Mouse (Mus musculus) stomach, postnatal 0 days (tissue): Measurements from ENCODE around the gene Ap5s1. TPM values are rescaled to one million over a fixed set of nuclear protein-coding genes. Genes with fewer than 3 reads are reported as not detected.
A peak's percentile ranks its signal among the peaks of the same experiment; 100 is the strongest.

ENCODE experiments used
- ATAC-seq: fragments of 200-750 bp; cut with Nextera tagmentation; 2 replicates; pipeline ENCODE4 v1.8.0; 2017; ENCODE audit not compliant: low FRiP score, low TSS enrichment
- DNase-seq: peaks from one replicate; pipeline ENCODE4 v3.0.0-alpha.2; 2016; ENCODE audit warnings: low spot score
- H3K27ac ChIP-seq: fragments of 300-500 bp; sonication (generic); replicated peaks from 2 replicates; pipeline ENCODE4 v1.5.1; 2014; ENCODE audit warnings: mild to moderate bottlenecking, control low read depth
- H3K27me3 ChIP-seq: fragments of 300-500 bp; sonication (generic); 2 replicates; pipeline ENCODE4 v1.6.1; 2014; ENCODE audit warnings: low read length; ENCODE audit not compliant: control insufficient read depth, insufficient read depth
- H3K36me3 ChIP-seq: fragments of 300-500 bp; sonication (generic); 2 replicates; pipeline ENCODE4 v1.6.1; 2014; ENCODE audit warnings: low read length, mixed read lengths; ENCODE audit not compliant: control insufficient read depth, insufficient read depth
- H3K4me1 ChIP-seq: fragments of 300-500 bp; sonication (generic); replicated peaks from 2 replicates; pipeline ENCODE4 v1.6.1; 2014; ENCODE audit warnings: antibody characterized with exemption; ENCODE audit not compliant: control insufficient read depth, insufficient read depth
- H3K4me2 ChIP-seq: fragments of 300-500 bp; sonication (generic); replicated peaks from 2 replicates; pipeline ENCODE4 v1.6.1; 2014; ENCODE audit warnings: low read depth, mild to moderate bottlenecking, control low read depth, moderate library complexity
- H3K4me3 ChIP-seq: fragments of 300-500 bp; sonication (generic); 2 replicates; pipeline ENCODE4 v1.5.1; 2014; ENCODE audit warnings: low read depth, low read length, control low read depth
- H3K9ac ChIP-seq: fragments of 300-500 bp; sonication (generic); 2 replicates; pipeline ENCODE4 v1.6.1; 2014; ENCODE audit warnings: mild to moderate bottlenecking, low read length, control low read depth, mixed read lengths
- H3K9me3 ChIP-seq: fragments of 300-500 bp; sonication (generic); 2 replicates; pipeline ENCODE4 v1.6.1; 2016; ENCODE audit warnings: low read length; ENCODE audit not compliant: control insufficient read depth
- CTCF ChIP-seq: IDR thresholded peaks from 2 replicates; pipeline ENCODE4 v1.5.1; 2016; ENCODE audit warnings: antibody characterized with exemption, low read depth, mild to moderate bottlenecking, moderate library complexity
- EP300 ChIP-seq: optimal IDR thresholded peaks from 2 replicates; pipeline ENCODE3; 2016; ENCODE audit warnings: antibody characterized with exemption
- WGBS: fragments of 180-500 bp; shearing (Covaris S2); extraction: QIAGEN DNeasy Blood & Tissue Kit; methylation state at CpG from one replicate; pipeline ENCODE4 v1.1.7; 2014; 5-methylcytosine and 5-hydroxymethylcytosine counted together
- polyA plus RNA-seq: library from polyadenylated mRNA; unstranded; fragments of >200 nt; fragmentation: Nextera tagmentation; extraction: Ambion mirVana; gene quantifications from 2 replicates; pipeline ENCODE4 v1.2.1, GENCODE M21; 2015

The Ap5s1 gene
- polyA plus RNA-seq, 1 experiment from 2014 or later = 22.0 TPM

- peak within 1 kb of the TSS; percentile 95 for H3K9ac ChIP-seq
- peak within 1 kb of the TSS; percentile 98 for H3K27ac ChIP-seq
- 5% methylated on average over 30 of the region's 57 CpGs for WGBS
- H3K4me1 ChIP-seq = peaks cover 18% of the 10 kb centered on the region
- ATAC-seq (peak; percentile 86), DNase-seq (peak; percentile 89)
- no peaks in the 10 kb centered on the region for H3K9me3 ChIP-seq
- peak within 1 kb of the TSS; percentile 79 for H3K4me3 ChIP-seq
- no peaks in the 10 kb centered on the region for H3K27me3 ChIP-seq
- TF ChIP-seq CTCF = peak; percentile 53
- no peak for TF ChIP-seq EP300
- no peaks in the 10 kb centered on the region for H3K36me3 ChIP-seq
- H3K4me2 ChIP-seq = peak within 1 kb of the TSS; percentile 90
Observed at GRCm38 (mm10) chr2:131179990-131180587, 26.8 kb upstream of the Ap5s1 start, which contains the start of gene Cenpb. Gene Cenpb, minus strand, starts transcription at chr2:131180067.

GRCm38 (mm10) chr2:131186343-131186742 is 20.5 kb upstream of the Ap5s1 start:
- H3K4me2 ChIP-seq = peak overlapping the region; percentile 95
- DNase-seq = no peak
- no peaks in the 10 kb centered on the region for H3K9me3 ChIP-seq
- no peaks in the 10 kb centered on the region for H3K36me3 ChIP-seq
- H3K9ac ChIP-seq = peak overlapping the region; percentile 74
- WGBS = 1% methylated on average over 14 of the region's 14 CpGs
- peak overlapping the region; percentile 82 for H3K27ac ChIP-seq
- TF ChIP-seq EP300 = no peak
- no peak for TF ChIP-seq CTCF
- ATAC-seq = no peak
- no peaks in the 10 kb centered on the region for H3K27me3 ChIP-seq
- H3K4me1 ChIP-seq = peaks cover 9% of the 10 kb centered on the region
- peak overlapping the region; percentile 62 for H3K4me3 ChIP-seq

GRCm38 (mm10) chr2:131186771-131187601 is 19.9 kb upstream of the Ap5s1 start, which contains the start of the genes Cdc25b and Spef1:
Gene Cdc25b, plus strand, starts transcription at chr2:131186949.
Gene Spef1, minus strand, starts transcription at chr2:131187282.
- Histone ChIP-seq H3K27ac (peak within 1 kb of the TSS; percentile 82), H3K9ac (peak within 1 kb of the TSS; percentile 74), H3K4me3 (peak within 1 kb of the TSS; percentile 62), H3K9me3 (no peaks in the 10 kb centered on the region), H3K27me3 (no peaks in the 10 kb centered on the region), H3K36me3 (no peaks in the 10 kb centered on the region), H3K4me2 (peak within 1 kb of the TSS; percentile 95), H3K4me1 (peaks cover 9% of the 10 kb centered on the region)
- DNase-seq (peak; percentile 95), ATAC-seq (peak; percentile 93)
- WGBS = under 1% methylated on average over 37 of the region's 43 CpGs
- TF ChIP-seq EP300 (no peak), CTCF (peak; percentile 57)

- ATAC-seq (no peak), DNase-seq (no peak)
- Histone ChIP-seq H3K36me3 (peaks cover 2% of the 10 kb centered on the region), H3K27ac (peak overlapping the region; percentile 82), H3K4me2 (peak overlapping the region; percentile 95), H3K27me3 (no peaks in the 10 kb centered on the region), H3K9me3 (no peaks in the 10 kb centered on the region), H3K4me3 (peak overlapping the region; percentile 62), H3K4me1 (peaks cover 9% of the 10 kb centered on the region), H3K9ac (peak overlapping the region; percentile 74)
- TF ChIP-seq EP300 = no peak
- TF ChIP-seq CTCF = no peak
- WGBS = 31% methylated on average over 3 of the region's 3 CpGs
Observed at GRCm38 (mm10) chr2:131187602-131187922, 19.3 kb upstream of the Ap5s1 start.

- H3K27me3 ChIP-seq = no peaks in the 10 kb centered on the region
- no peak for DNase-seq
- H3K4me2 ChIP-seq = no peak overlapping the region; the same call in 1 of the 2 replicates
- no peaks in the 10 kb centered on the region for H3K9me3 ChIP-seq
- no peak overlapping the region for H3K4me3 ChIP-seq
- WGBS = 90% methylated on average over 5 of the region's 5 CpGs
- H3K36me3 ChIP-seq = peaks cover 8% of the 10 kb centered on the region
- peaks cover 9% of the 10 kb centered on the region for H3K4me1 ChIP-seq
- H3K27ac ChIP-seq = no peak overlapping the region
- H3K9ac ChIP-seq = no peak overlapping the region
- TF ChIP-seq EP300 = no peak
- TF ChIP-seq CTCF = no peak
- ATAC-seq = no peak
Observed at GRCm38 (mm10) chr2:131188311-131188710, 18.6 kb upstream of the Ap5s1 start.
